Mouse (Mus musculus) limb, embryonic 10.5 days (tissue): Measurements from ENCODE around the gene 4930579G24Rik. TPM values are rescaled to one million over a fixed set of nuclear protein-coding genes. Genes with fewer than 3 reads are reported as not detected.

Experiments used
- DNase-seq: peaks from one replicate; pipeline ENCODE4 v3.0.0-alpha.2; 2017; ENCODE audit warnings: low spot score
- H3K27ac ChIP-seq: fragments of 300-500 bp; sonication (generic); 2 replicates; pipeline ENCODE4 v1.5.1; 2016; ENCODE audit warnings: mild to moderate bottlenecking
- H3K27me3 ChIP-seq: fragments of 300-500 bp; sonication (generic); 2 replicates; pipeline ENCODE4 v1.6.1; 2016; ENCODE audit warnings: low read depth, mild to moderate bottlenecking; ENCODE audit not compliant: poor library complexity, severe bottlenecking
- H3K36me3 ChIP-seq: fragments of 300-500 bp; sonication (generic); 2 replicates; pipeline ENCODE4 v1.6.1; 2016; ENCODE audit warnings: mild to moderate bottlenecking, moderate library complexity
- H3K4me1 ChIP-seq: fragments of 300-500 bp; sonication (generic); 2 replicates; pipeline ENCODE4 v1.6.1; 2016
- H3K4me3 ChIP-seq: fragments of 300-500 bp; sonication (generic); 2 replicates; pipeline ENCODE4 v1.5.1; 2016; ENCODE audit warnings: mild to moderate bottlenecking, moderate library complexity
- H3K9me3 ChIP-seq: fragments of 300-500 bp; sonication (generic); replicated peaks from 2 replicates; pipeline ENCODE4 v1.6.1; 2016; ENCODE audit warnings: mild to moderate bottlenecking
- WGBS: fragments of 180-500 bp; shearing (Covaris S2); methylation state at CpG from one replicate; pipeline ENCODE4 v1.1.7; 2016; 5-methylcytosine and 5-hydroxymethylcytosine counted together
- polyA plus RNA-seq: library from polyadenylated mRNA; unstranded; fragments of >200 nt; fragmentation: Nextera tagmentation; extraction: Ambion mirVana; gene quantifications from 2 replicates; pipeline ENCODE4 v1.2.1, GENCODE M21; 2016

Gene 4930579G24Rik
- polyA plus RNA-seq, 1 experiment from 2014 or later = 33.4 TPM

DNA sequence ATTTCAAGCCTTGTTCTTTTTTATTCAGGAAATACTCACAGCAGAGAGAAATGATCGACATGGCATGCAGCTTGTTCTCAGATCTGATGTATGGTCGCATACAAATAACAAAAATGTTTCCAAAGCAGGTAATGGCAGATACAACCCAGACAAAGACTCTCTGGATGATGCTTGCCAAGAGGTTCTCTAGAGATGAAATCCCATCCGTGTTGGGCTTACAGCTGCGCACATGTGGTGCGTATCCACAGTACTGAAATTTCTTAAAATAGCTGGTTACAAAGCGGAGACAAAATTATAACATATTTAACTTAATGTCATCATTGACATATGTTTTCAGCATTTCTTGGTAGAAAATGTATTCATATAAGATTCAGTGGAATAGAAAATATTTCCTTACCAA is 23.2 kb downstream of the 4930579G24Rik start:
- Histone ChIP-seq H3K4me3 (no peak overlapping the region), H3K4me1 (no peaks in the 10 kb centered on the region), H3K27ac (no peak overlapping the region), H3K27me3 (no peaks in the 10 kb centered on the region), H3K36me3 (no peaks in the 10 kb centered on the region), H3K9me3 (no peaks in the 10 kb centered on the region)
- WGBS = 91% methylated on average over 6 of the region's 6 CpGs
- no peak for DNase-seq

DNA sequence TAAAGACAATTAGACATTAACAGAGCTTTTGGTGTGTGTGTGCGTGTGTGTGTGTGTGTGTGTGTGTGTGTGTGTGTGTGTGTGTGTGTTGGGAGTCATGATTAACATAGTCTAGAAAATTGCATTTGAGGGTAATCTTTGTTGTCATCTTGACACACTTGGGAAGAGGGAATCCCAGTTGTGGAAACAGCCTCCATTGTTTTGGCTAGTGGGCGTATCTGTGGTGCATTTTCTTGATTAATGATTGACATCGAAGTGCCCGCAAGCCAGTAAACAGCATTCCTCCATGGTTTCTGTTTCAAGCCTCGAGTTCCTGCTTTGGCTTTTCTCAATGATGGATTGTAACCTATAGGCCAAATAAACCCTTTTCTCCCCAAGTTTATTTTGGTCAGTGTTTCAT is 27.8 kb downstream of the 4930579G24Rik start:
- Histone ChIP-seq H3K4me1 (no peaks in the 10 kb centered on the region), H3K27me3 (no peaks in the 10 kb centered on the region), H3K9me3 (no peaks in the 10 kb centered on the region), H3K27ac (no peak overlapping the region), H3K4me3 (no peak overlapping the region), H3K36me3 (no peaks in the 10 kb centered on the region)
- DNase-seq = no peak
- WGBS = 80% methylated on average over 5 of the region's 5 CpGs

DNA sequence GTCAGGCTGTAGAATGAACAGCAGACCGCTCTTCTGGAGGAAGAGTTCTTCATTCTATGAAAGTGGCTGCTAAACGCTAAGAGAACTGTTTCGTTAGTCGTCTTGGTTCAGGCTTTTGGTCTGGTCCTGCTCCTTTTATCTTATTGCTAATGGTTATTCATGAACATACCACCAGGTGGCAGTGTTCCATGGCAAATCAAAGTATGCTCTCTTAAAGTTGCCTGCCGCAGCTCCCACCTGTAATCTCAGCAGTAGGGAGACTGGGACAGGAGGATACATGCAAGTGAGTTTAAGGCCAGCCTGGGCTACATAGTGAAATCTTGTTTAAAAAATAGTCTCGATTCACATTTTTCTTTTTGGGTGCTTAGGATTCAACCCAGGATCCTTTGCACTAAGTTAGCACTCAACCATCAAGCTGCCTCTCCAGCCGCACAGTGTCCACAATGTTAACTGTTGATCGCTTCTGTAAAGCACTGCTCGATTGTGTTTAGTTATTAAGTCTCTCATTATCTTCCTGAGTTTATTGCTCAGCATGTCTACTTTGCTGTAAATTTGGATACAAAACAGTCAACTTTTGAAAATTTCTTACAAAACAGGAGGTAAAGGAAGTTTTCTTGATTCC is 36.0 kb downstream of the 4930579G24Rik start:
- no peak overlapping the region for H3K27ac ChIP-seq
- WGBS = 43% methylated on average over 9 of the region's 9 CpGs
- DNase-seq = peak; percentile 61

DNA sequence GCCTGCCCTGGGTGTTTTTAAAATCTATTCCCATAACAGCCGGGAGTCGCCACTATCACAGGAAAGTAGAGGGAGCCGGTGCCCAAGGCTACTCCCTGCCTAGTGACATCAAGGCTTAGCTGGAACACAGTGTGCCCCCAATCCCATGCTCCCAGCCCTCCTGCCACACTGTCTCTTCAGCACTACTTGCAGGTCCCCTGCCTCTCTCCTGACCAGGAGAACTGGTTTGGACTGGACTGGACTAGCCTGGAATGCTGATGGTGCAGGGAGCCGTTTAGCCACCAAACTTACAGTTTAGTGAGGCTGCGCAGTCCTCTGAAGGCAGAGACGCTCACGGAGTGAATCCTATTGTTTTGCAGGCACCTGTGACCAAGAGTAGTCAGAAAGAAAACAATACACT is 41.7 kb downstream of the 4930579G24Rik start:
- 84% methylated on average over 7 of the region's 7 CpGs for WGBS
- H3K4me1 ChIP-seq = peaks cover 10% of the 10 kb centered on the region

More for the DNA sequence above, 36.0 kb downstream of the 4930579G24Rik start:
- no peaks in the 10 kb centered on the region for H3K9me3 ChIP-seq
- no peaks in the 10 kb centered on the region for H3K27me3 ChIP-seq
- no peaks in the 10 kb centered on the region for H3K4me1 ChIP-seq
- no peak overlapping the region for H3K4me3 ChIP-seq
- no peaks in the 10 kb centered on the region for H3K36me3 ChIP-seq

DNA sequence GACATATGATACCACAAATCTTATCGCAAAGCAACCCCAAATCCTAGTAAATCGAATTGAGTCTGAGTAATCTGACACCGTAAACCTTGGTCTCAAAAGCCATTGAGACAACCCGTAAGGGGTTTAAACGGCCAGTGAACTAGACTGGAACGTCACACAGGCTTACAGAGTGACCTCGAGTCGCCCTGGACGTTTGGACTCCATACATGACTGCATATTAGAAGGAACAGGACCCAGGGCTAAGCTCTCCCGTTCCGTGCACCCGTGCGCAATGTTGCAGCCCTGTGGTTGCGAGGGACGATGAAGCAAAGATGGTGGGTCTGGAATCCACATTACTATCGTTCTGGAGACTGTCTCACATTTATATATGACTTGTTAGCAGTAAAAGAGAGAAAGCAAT is 43.3 kb downstream of the 4930579G24Rik start:
- H3K27ac ChIP-seq = 0 out of 2 replicates have a peak overlapping the region, but pooled peaks have one; percentile 4
- H3K4me3 ChIP-seq = no peak overlapping the region
- no peaks in the 10 kb centered on the region for H3K9me3 ChIP-seq
- DNase-seq = no peak
- H3K36me3 ChIP-seq = no peaks in the 10 kb centered on the region
- WGBS = 76% methylated on average over 16 of the region's 16 CpGs
- H3K4me1 ChIP-seq = peaks cover 10% of the 10 kb centered on the region
- no peaks in the 10 kb centered on the region for H3K27me3 ChIP-seq

More for the DNA sequence above, 41.7 kb downstream of the 4930579G24Rik start:
- H3K27me3 ChIP-seq = no peaks in the 10 kb centered on the region
- H3K9me3 ChIP-seq = no peaks in the 10 kb centered on the region
- H3K36me3 ChIP-seq = no peaks in the 10 kb centered on the region
- H3K4me3 ChIP-seq = no peak overlapping the region
- no peak for DNase-seq
- no peak overlapping the region for H3K27ac ChIP-seq

DNA sequence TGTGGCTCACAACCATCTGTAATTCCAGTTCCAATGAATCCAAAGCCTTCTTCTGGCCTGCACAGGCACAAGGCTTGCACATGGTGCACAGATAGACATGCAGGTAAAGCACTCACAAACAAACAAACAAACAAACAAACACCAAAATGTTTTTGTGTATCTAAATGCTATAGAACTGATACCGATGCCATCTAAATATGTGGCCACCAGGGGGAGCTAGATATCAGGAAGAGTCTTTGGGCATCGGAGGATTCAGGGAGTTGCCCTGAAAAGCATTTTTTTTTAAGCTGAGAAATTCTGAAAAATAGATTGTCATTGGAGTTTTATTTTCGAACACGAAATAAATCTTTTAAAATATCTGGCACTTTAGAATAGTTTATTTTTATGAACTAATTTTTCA is 44.2 kb downstream of the 4930579G24Rik start:
- Histone ChIP-seq H3K27ac (no peak overlapping the region), H3K27me3 (no peaks in the 10 kb centered on the region), H3K36me3 (no peaks in the 10 kb centered on the region), H3K4me1 (peaks cover 10% of the 10 kb centered on the region), H3K9me3 (no peaks in the 10 kb centered on the region), H3K4me3 (no peak overlapping the region)
- WGBS = 23% methylated on average over 4 of the region's 4 CpGs
- peak; percentile 67 for DNase-seq

DNA sequence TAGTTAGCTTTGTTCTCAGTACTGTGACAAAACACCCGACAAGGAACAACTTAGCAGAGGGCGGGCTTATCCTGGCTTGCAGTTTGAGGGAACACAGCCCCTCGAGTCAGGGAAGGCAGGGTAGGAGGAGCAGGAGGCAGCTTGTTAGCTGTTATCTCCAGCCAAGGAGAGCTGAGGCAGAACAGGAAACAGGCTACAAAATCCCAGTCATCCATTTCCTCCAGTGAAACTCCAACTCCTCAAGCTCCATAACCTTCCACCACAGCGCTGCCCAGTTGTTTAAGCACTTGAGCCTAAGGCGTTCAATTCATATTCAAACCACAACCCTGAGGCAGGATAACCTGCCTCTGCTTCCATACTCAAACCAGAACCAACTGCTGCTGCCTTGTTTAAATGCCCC is 45.8 kb downstream of the 4930579G24Rik start:
- peaks cover 10% of the 10 kb centered on the region for H3K4me1 ChIP-seq
- no peak for DNase-seq
- no peak overlapping the region for H3K27ac ChIP-seq
- H3K4me3 ChIP-seq = no peak overlapping the region
- H3K27me3 ChIP-seq = no peaks in the 10 kb centered on the region
- H3K9me3 ChIP-seq = no peaks in the 10 kb centered on the region
- WGBS = 86% methylated on average over 5 of the region's 5 CpGs
- H3K36me3 ChIP-seq = no peaks in the 10 kb centered on the region

DNA sequence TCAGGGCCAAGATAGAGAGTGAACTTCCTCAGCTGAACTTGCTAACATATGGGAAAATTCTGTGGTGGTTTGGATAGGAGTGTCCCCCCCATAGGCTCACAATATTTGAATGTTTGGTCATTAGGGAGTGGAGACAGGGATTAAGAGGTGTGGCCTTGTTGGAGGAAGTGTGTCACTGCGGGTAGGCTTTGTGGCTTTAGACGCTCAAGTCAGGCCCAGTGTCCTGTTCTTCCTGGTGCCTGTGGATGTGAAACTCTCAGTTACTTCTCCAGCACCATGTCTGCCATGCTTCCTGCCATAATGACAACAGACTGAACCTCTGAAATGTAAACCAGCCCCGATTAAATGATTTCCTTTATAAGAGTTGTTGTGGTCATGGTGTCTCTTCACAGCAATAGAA is 47.5 kb downstream of the 4930579G24Rik start:
- 88% methylated on average over 3 of the region's 3 CpGs for WGBS
- no peaks in the 10 kb centered on the region for H3K27me3 ChIP-seq

More for the DNA sequence above, 47.5 kb downstream of the 4930579G24Rik start:
- H3K36me3 ChIP-seq = no peaks in the 10 kb centered on the region
- no peak overlapping the region for H3K4me3 ChIP-seq
- no peak overlapping the region for H3K27ac ChIP-seq
- H3K9me3 ChIP-seq = no peaks in the 10 kb centered on the region
- DNase-seq = no peak
- peaks cover 9% of the 10 kb centered on the region for H3K4me1 ChIP-seq

Other genes starting within 250 kb of the 4930579G24Rik start
- gene Fnip2, start 61.3 kb upstream of the 4930579G24Rik start, polyA plus RNA-seq = 5.2 and 5.7 TPM in 2 replicates
- 245 and 281 TPM in 2 replicates for gene Ppid, start 37.7 kb upstream of the 4930579G24Rik start, polyA plus RNA-seq
- gene Etfdh, start 421 bp downstream of the 4930579G24Rik start, polyA plus RNA-seq = 34.6 and 40.8 TPM in 2 replicates
- 0.06 and 0.31 TPM in 2 replicates for gene Rxfp1, start 108.8 kb downstream of the 4930579G24Rik start, polyA plus RNA-seq
- gene Tmem144, start 223.7 kb downstream of the 4930579G24Rik start, polyA plus RNA-seq = 3.4 and 3.8 TPM in 2 replicates